Mouse (Mus musculus) cortical plate, adult 2 months (tissue): ENCODE measurements around the gene Cog3.

Experiments used
- CTCF ChIP-seq: fragments of 200-500 bp; IDR thresholded peaks from 2 replicates; pipeline ENCODE4 v1.5.1; 2011; ENCODE audit warnings: mild to moderate bottlenecking, control low read depth, low read length; ENCODE audit not compliant: insufficient read depth; ENCODE audit errors: extremely low read depth
- POLR2A ChIP-seq: fragments of 200-500 bp; IDR thresholded peaks from 2 replicates; pipeline ENCODE4 v1.6.1; 2011; ENCODE audit warnings: mild to moderate bottlenecking, low read length, control low read depth; ENCODE audit not compliant: insufficient read depth; ENCODE audit errors: extremely low read depth

DNA sequence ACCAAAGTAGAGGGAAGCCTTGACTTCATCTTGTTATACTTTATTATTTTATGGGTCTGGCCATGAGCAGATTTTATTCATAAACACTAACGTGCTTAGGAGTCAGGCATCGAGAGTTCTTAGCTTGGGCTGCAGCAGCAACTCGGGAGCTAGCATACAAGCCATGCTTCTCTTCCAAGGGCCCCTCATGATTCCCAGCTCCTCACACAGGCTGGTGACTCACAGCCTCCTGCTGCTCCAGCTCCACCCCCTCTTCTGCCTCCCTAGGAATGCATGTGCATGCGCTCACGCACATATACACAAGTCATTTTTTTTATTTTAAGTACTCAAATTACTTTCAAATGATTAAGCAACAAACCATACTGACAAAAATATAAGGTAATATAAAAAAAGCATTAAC, 26.2 kb downstream of the Cog3 start:
- TF ChIP-seq CTCF (no peak), POLR2A (no peak)
